Mouse (Mus musculus) liver (tissue): ENCODE data around the gene Slc39a5.

Experiments used
- DNase-seq: peaks from one replicate; pipeline ENCODE4 v3.0.0-alpha.2; 2020; ENCODE audit warnings: mixed read lengths

Gene Slc39a5

DNA sequence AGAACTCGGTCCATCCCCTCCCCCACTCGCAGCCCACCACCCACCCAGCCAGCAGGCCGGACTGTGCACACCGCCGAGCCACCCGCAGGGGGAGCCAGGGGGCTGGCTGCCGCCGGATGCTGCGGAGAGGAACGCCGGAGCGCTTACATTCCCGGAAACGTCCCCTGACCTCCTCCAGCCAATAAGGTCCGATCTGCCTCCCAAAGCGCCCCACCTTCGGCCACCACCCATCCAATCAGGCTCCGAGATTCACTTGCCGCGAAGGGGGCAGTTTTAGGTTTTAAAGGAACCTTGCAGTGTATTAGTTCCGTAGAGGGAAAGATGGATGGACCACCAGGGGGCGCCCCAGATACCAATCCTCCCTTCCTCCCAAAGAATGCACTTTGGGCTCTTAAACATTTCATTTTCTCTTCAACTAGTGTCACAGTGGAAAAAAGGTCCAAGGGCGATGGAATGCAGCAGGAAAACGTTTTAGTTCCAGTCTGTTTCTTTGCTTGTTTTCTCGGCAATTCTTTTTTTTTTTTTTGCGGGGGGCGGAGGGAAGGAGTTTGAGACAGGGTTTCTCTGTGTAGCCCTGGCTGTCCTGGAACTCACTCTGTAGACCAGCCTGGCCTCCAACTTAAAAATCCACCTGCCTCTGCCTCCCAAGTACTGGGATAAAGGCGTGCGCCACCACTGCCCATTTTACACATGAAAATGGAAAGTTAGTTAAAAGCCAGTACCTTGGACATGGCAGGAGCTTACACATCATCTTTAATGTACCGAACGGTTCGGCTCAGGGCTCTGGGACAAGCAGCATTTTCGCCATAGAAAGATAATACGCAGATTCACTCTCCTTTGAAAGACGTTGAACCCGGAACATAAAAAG, 8.9 kb upstream of the Slc39a5 start:
- DNase-seq = peak; percentile 98

GRCm38 (mm10) chr10:128408591-128409535, 7.8 kb upstream of the Slc39a5 start:
- peak; percentile 54 for DNase-seq

GRCm38 (mm10) chr10:128403931-128404330, 2.9 kb upstream of the Slc39a5 start:
- no peak for DNase-seq

- DNase-seq = no peak
Measured at GRCm38 (mm10) chr10:128401638-128402037, 609 bp upstream of the Slc39a5 start.

- DNase-seq = peak; percentile 58
Measured at GRCm38 (mm10) chr10:128400338-128400737, 691 bp downstream of the Slc39a5 start.

DNA sequence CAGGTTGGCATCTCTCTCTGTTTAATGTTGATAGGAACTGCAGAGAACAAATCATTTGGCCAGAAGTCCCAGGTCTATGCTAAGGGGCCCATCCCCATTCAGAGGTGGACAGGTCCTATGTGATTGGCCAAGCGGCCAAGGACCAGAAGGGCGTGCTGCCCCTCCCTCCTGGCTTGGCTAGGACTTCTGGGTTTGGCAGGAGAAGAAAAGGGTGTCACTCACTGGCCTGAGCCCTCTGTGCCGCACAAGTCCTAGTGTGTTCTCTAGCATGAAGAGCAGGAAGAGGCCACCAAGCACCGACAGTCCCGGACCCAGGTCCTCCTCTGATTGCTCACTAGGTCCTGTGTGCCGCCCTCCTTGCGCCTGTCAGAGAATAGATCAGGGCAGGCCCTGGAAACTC, 3.6 kb downstream of the Slc39a5 start:
- no peak for DNase-seq

- DNase-seq = no peak
Measured at GRCm38 (mm10) chr10:128396716-128397264, 4.2 kb downstream of the Slc39a5 start.

- DNase-seq = no peak
Measured at GRCm38 (mm10) chr10:128396017-128396673, 4.9 kb downstream of the Slc39a5 start.

DNA sequence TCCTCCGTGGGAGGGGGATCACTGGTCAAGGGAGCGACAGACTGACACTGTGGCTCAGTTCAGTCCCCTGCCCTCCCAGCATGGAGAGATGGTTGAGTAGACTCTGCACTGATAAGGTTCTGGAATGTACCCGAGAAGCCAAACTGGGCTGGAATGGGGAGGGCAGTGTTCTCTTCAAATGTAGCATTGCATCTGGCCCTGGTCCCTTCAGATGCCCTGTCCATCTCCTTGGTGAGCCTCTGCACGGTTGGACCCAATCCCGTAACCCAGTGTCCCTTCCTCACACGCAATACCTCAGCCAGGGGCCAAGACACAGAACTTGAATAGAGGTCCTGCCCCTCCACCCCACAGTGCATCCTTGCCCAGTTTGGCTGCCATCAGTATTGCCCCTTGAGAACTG, 9.2 kb downstream of the Slc39a5 start:
- DNase-seq = no peak

DNA sequence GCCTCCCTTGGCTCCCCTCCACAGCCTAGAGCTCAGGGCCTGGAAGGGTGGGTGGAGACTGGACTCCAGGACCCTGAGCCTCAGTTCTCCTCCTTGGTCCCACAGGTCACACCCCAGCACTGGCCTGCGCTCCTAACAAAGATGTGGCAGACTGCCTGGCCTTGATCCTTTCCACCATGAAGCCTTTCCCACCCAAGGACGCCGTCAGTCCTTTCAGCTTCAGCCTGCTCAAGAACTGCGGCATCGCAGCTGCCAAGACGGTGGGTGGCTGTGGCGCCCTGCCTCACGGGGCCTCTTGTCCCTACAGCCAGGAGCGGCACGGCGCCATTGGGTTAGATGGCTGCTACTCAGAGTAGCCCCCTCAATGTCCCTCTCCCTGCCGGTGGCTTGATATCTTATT, 10.7 kb downstream of the Slc39a5 start:
- no peak for DNase-seq

DNA sequence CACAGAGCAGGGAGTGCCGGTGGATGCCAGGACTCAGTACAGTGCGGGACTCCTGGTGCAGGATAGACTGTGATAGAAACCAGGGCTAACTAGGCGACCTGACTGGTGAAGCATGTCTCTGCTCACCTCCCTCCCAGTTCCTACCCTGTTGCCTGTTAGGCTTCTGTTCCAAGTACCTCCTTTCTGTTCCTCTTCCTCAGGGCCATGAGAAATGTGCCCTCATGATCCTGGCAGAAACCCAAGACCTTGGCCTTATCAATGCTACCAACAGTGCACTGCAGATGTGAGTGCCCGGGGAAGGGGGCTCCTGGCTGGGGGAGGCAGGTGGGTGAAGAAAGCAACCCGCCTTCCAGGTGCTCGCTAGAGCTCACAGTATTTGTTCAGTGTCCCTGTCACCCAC, 11.5 kb downstream of the Slc39a5 start:
- DNase-seq = no peak

DNA sequence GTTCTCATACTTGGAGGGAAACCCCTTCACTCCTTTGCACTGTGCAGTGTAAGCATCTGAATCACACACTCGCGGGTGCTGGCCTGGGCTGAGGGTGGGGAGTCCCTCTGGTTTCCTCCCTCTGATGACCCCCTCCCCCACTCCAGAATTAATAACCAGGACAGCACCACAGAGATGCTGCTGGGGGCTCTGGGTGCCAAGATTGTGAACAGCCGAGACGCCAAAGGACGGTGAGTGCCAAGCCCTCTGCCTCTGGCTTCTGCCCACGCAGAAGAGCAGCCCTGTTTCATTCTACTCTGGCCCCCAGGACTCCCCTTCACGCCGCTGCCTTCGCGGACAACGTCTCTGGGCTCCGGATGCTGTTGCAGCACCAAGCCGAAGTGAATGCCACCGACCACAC, 12.1 kb downstream of the Slc39a5 start:
- DNase-seq = no peak

DNA sequence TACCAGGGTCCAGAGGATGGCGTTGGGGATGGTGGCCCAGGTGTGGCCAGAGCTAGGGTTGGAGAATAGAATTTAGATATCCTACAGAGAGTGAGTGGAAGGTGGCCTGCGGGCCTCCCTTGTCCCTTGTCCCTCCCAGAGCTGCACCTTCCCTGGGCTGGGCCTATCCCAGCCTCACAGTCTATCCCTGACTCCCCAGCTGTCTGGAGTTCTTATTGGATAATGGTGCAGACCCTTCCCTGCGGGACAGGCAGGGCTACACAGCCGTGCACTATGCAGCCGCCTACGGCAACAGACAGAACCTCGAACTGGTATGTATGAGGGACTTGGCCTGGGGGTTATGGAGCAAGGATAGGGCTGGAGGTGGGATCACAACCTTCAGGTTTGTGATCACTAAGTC, 15.1 kb downstream of the Slc39a5 start:
- no peak for DNase-seq

- DNase-seq = no peak
Measured at GRCm38 (mm10) chr10:128382482-128382881, 18.5 kb downstream of the Slc39a5 start.

DNA sequence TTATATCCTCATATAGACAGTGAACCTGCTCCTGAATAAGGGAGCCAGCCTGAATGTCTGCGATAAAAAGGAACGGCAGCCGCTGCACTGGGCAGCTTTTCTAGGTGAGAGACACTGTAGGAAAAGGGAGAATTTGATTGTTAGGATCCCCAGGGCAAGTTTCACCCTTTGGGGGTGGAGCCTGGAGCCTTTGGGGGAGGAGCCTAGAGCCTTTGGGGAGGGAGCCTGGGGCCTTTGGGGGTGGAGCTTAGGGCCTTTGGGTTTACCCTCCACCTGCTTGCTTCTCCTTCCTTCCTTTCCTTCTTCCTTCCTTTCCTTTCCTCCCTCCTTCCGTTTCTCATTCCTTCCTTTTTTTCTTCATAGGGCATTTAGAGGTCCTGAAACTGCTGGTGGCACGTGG, 20.5 kb downstream of the Slc39a5 start:
- DNase-seq = peak; percentile 66

- no peak for DNase-seq
Measured at GRCm38 (mm10) chr10:128379260-128379659, 21.8 kb downstream of the Slc39a5 start.

GRCm38 (mm10) chr10:128378462-128378861, 22.6 kb downstream of the Slc39a5 start:
- DNase-seq = no peak

- DNase-seq = no peak
Measured at GRCm38 (mm10) chr10:128377940-128378448, 23.0 kb downstream of the Slc39a5 start.

DNA sequence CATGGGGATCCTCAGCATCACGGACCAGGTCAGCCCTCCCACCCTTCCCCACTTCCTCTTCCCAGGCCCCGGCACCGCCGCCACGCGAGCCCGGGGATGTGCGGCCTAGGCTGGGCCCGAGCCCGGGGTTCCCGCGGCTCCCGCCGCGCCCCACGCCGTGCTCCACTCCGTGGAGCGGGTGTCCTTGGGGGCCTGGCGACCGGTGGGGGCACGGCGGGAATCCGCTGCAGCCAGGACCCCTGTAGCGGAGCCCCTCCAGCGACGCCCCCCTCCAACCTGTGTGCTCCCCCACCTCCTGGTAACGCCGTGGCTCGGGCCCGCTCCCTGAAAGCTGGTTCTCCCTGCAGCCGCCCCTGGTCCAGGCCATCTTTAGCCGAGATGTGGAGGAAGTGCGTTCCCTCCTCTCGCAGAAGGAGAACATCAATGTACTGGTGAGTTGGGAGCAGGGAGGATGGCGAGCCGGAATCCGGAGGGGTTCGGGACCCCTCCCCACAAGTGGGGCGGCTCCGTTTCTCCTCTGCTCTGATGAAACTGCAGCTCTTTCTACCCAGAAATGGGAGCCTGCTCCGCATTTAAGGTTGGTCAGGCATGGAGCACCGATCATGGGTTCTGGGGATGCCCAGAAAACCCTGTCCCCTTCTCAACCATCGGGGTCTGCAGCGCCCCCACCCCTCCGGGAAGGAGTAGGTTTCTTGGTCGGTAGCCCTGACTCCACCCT, 23.6 kb downstream of the Slc39a5 start:
- peak; percentile 56 for DNase-seq

GRCm38 (mm10) chr10:128376455-128377211, 24.4 kb downstream of the Slc39a5 start, which contains the start of gene Ankrd52:
Gene Ankrd52, plus strand, starts transcription at chr10:128377115.
- peak; percentile 89 for DNase-seq

DNA sequence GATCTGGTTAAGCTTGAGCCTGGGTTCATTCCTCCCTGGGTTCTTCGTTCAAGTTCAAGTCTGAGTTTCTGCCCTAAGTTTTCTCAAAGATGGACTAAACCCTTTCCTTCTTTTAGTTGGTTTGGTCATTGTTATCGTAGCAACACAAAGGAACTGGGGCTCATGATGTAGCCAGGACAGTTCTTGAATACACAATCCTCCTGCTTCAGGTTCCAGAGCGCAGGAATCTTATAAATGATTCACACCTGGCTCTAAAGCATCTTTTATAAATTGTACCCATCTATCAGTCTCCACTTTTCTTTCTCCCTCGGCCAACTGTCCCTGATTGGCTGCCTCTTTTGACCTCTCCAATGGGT, 25.0 kb downstream of the Slc39a5 start:
- no peak for DNase-seq
